Mouse (Mus musculus): ENCODE results near the gene Ciita.

The Ciita gene

GRCm38 (mm10) chr16:10471950-10472349 lies 7.9 kb upstream of the Ciita start:
- DNase-seq (ENCODE audit: low spot score in 2 of 2): no peak

GRCm38 (mm10) chr16:10474956-10475355 lies 4.9 kb upstream of the Ciita start:
- DNase-seq (ENCODE audit: low spot score in 2 of 2): no peak

GRCm38 (mm10) chr16:10475919-10476318 lies 3.9 kb upstream of the Ciita start:
- DNase-seq (ENCODE audit: low spot score in 2 of 2): no peak

GRCm38 (mm10) chr16:10482343-10482742 lies 2.5 kb downstream of the Ciita start:
- no peak for DNase-seq (ENCODE audit: low spot score in 2 of 2)

- DNase-seq (ENCODE audit: low spot score in 2 of 2): no peak
Observed at GRCm38 (mm10) chr16:10486993-10487392, 7.1 kb downstream of the Ciita start.

- DNase-seq (ENCODE audit: low spot score in 2 of 2): no peak
Observed at GRCm38 (mm10) chr16:10487895-10488493, 8.1 kb downstream of the Ciita start.

GRCm38 (mm10) chr16:10488769-10489481 lies 9.1 kb downstream of the Ciita start:
- DNase-seq (ENCODE audit: low spot score in 2 of 2): no peak

GRCm38 (mm10) chr16:10489483-10489882 lies 9.6 kb downstream of the Ciita start:
- DNase-seq (ENCODE audit: low spot score in 2 of 2): no peak

- no peak for DNase-seq (ENCODE audit: low spot score in 2 of 2)
Observed at GRCm38 (mm10) chr16:10489904-10490457, 10.1 kb downstream of the Ciita start.

- DNase-seq (ENCODE audit: low spot score in 2 of 2): no peak
Observed at GRCm38 (mm10) chr16:10490503-10491150, 10.8 kb downstream of the Ciita start.

- no peak for DNase-seq (ENCODE audit: low spot score in 2 of 2)
Observed at GRCm38 (mm10) chr16:10491716-10492115, 11.9 kb downstream of the Ciita start.

GRCm38 (mm10) chr16:10492587-10492986 lies 12.7 kb downstream of the Ciita start:
- DNase-seq (ENCODE audit: low spot score in 2 of 2): no peak

- DNase-seq (ENCODE audit: low spot score in 2 of 2): no peak
Observed at GRCm38 (mm10) chr16:10495824-10496298, 16.0 kb downstream of the Ciita start.

- DNase-seq (ENCODE audit: low spot score in 2 of 2): no peak
Observed at GRCm38 (mm10) chr16:10498096-10498602, 18.3 kb downstream of the Ciita start.

- no peak for DNase-seq (ENCODE audit: low spot score in 2 of 2)
Observed at GRCm38 (mm10) chr16:10499122-10499521, 19.3 kb downstream of the Ciita start.

GRCm38 (mm10) chr16:10501865-10502264 lies 22.0 kb downstream of the Ciita start:
- peak in 1 of 2 experiments; percentile 43 for DNase-seq (ENCODE audit: low spot score in 2 of 2)

- DNase-seq (ENCODE audit: low spot score in 2 of 2): no peak
Observed at GRCm38 (mm10) chr16:10503058-10503457, 23.2 kb downstream of the Ciita start.

- DNase-seq (ENCODE audit: low spot score in 2 of 2): no peak
Observed at GRCm38 (mm10) chr16:10507445-10507844, 27.6 kb downstream of the Ciita start.

GRCm38 (mm10) chr16:10508691-10509090 lies 28.8 kb downstream of the Ciita start:
- no peak for DNase-seq (ENCODE audit: low spot score in 2 of 2)

GRCm38 (mm10) chr16:10510477-10511133 lies 30.7 kb downstream of the Ciita start:
- no peak for DNase-seq (ENCODE audit: low spot score in 2 of 2)

- no peak for DNase-seq (ENCODE audit: low spot score in 2 of 2)
Observed at GRCm38 (mm10) chr16:10511134-10511520, 31.3 kb downstream of the Ciita start.

Measured in right cerebral cortex, postnatal 10 days (tissue).